Mouse (Mus musculus) midbrain, postnatal 0 days (tissue): ENCODE measurements around the gene Apof. TPM values are rescaled to one million over a fixed set of nuclear protein-coding genes. Genes with fewer than 3 reads are reported as not detected.

ENCODE experiments used
- ATAC-seq: fragments of 200-750 bp; cut with Nextera tagmentation; 2 replicates; pipeline ENCODE4 v1.8.0; 2017; ENCODE audit warnings: moderate number of reproducible peaks, mild to moderate bottlenecking, moderate TSS enrichment, moderate library complexity; ENCODE audit not compliant: low FRiP score
- DNase-seq: peaks from one replicate; pipeline ENCODE4 v3.0.0-alpha.2; 2015; ENCODE audit warnings: low spot score
- H3K27ac ChIP-seq: fragments of 300-500 bp; sonication (generic); 2 replicates; pipeline ENCODE4 v1.5.1; 2014; ENCODE audit warnings: low read depth, mild to moderate bottlenecking, low read length, mixed read lengths
- H3K27me3 ChIP-seq: fragments of 300-500 bp; sonication (generic); 2 replicates; pipeline ENCODE4 v1.6.1; 2014; ENCODE audit warnings: low read length, control low read depth, mixed read lengths; ENCODE audit not compliant: insufficient read depth
- H3K36me3 ChIP-seq: fragments of 300-500 bp; sonication (generic); 2 replicates; pipeline ENCODE4 v1.6.1; 2014; ENCODE audit warnings: low read length, control low read depth, mixed read lengths; ENCODE audit not compliant: insufficient read depth
- H3K4me1 ChIP-seq: fragments of 300-500 bp; sonication (generic); 2 replicates; pipeline ENCODE4 v1.6.1; 2014; ENCODE audit warnings: mild to moderate bottlenecking, control low read depth, antibody characterized with exemption, low read length, mixed read lengths; ENCODE audit not compliant: insufficient read depth
- H3K4me2 ChIP-seq: fragments of 300-500 bp; sonication (generic); 2 replicates; pipeline ENCODE4 v1.6.1; 2014; ENCODE audit warnings: low read depth, mild to moderate bottlenecking, low read length, mixed read lengths; ENCODE audit not compliant: poor library complexity, severe bottlenecking
- H3K4me3 ChIP-seq: fragments of 300-500 bp; sonication (generic); 2 replicates; pipeline ENCODE4 v1.5.1; 2014; ENCODE audit warnings: low read depth, mild to moderate bottlenecking, low read length, moderate library complexity
- H3K9ac ChIP-seq: fragments of 300-500 bp; sonication (generic); replicated peaks from 2 replicates; pipeline ENCODE4 v1.6.1; 2014; ENCODE audit warnings: mild to moderate bottlenecking, low read length, moderate library complexity, mixed read lengths; ENCODE audit not compliant: poor library complexity, severe bottlenecking
- H3K9me3 ChIP-seq: fragments of 300-500 bp; sonication (generic); 2 replicates; pipeline ENCODE4 v1.6.1; 2016; ENCODE audit warnings: low read length, control low read depth
- CTCF ChIP-seq: IDR thresholded peaks from 2 replicates; pipeline ENCODE4 v1.5.1; 2016; ENCODE audit warnings: antibody characterized with exemption, mild to moderate bottlenecking
- WGBS: fragments of 180-500 bp; shearing (Covaris S2); extraction: QIAGEN DNeasy Blood & Tissue Kit; methylation state at CpG from one replicate; pipeline ENCODE4 v1.1.7; 2014; 5-methylcytosine and 5-hydroxymethylcytosine counted together
- polyA plus RNA-seq: library from polyadenylated mRNA; unstranded; fragments of >200 nt; fragmentation: Nextera tagmentation; extraction: Ambion mirVana; gene quantifications from 2 replicates; pipeline ENCODE4 v1.2.1, GENCODE M21; 2015
- total RNA-seq: library from RNA; depleted of rRNA; stranded (reverse); fragments of >200 nt; gene quantifications from 2 replicates; pipeline ENCODE4 v1.2.3, GENCODE M21; 2014

The Apof gene
- total and polyA plus RNA-seq, 2 experiments from 2014 or later, result 0.20 TPM; not detected in 1

DNA sequence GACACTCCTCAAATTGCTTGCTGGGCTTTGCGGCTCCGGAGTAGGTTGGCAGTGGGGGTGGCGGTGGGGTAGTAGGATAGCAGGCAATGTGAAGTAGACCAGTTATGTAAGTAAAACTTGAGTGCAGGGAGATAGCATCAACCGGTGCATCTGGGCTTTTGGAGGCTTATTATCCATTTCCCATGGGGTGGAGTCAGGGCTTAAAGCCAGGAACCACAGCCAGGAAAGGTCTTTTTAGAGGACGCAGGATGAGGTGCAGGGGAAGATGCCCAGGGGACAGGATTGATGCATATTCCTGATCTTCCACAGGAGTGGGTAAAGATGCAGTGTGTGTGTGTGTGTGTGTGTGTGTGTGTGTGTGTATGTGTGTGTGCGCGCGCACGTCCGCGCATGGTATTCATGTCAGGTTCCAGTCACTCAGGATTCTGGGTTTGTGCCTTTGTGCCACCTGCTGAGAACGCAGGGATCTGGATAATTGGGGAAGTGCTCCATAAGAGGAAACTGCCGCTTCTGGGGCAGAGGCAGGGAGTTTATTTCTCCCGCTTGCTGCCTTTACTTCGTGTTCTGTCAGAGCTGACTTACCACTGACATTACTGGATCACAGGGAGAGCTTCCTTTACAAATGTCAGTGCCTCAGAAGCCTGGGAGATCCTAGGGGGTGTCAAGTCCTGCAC, 30.5 kb upstream of the Apof start:
- Histone ChIP-seq H3K9ac (no peak overlapping the region), H3K4me3 (no peak overlapping the region), H3K9me3 (no peaks in the 10 kb centered on the region), H3K27me3 (no peaks in the 10 kb centered on the region), H3K4me1 (no peaks in the 10 kb centered on the region), H3K36me3 (no peaks in the 10 kb centered on the region), H3K4me2 (no peak overlapping the region), H3K27ac (no peak overlapping the region)
- no peak for ATAC-seq
- peak; percentile 3 for DNase-seq
- TF ChIP-seq CTCF, result no peak
- WGBS, result 65% methylated on average over 15 of the region's 15 CpGs

DNA sequence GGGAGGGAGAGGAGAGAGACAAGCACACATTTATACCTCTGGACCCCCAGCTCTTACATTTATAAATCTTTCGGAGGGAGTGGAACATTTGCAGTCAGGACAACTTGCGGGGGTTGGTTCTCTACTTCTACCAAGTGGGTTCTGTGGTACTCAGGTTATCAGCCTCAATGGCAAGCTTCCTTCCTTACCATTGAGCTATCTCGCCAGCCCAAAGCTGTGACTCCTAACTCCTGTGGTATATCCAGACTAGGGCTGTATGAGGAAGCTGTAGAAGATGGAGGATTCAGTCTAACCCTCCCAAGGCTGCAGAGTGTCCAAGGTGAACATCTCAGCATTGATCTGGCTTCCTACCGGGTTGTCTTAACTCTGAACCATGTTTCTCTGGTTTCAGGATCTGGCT, 29.3 kb upstream of the Apof start:
- Histone ChIP-seq H3K4me3 (no peak overlapping the region), H3K9ac (no peak overlapping the region), H3K27ac (no peak overlapping the region), H3K4me2 (no peak overlapping the region), H3K4me1 (no peaks in the 10 kb centered on the region), H3K36me3 (no peaks in the 10 kb centered on the region), H3K9me3 (no peaks in the 10 kb centered on the region), H3K27me3 (no peaks in the 10 kb centered on the region)
- ATAC-seq (no peak), DNase-seq (no peak)
- 96% methylated on average over 4 of the region's 4 CpGs for WGBS
- no peak for TF ChIP-seq CTCF

DNA sequence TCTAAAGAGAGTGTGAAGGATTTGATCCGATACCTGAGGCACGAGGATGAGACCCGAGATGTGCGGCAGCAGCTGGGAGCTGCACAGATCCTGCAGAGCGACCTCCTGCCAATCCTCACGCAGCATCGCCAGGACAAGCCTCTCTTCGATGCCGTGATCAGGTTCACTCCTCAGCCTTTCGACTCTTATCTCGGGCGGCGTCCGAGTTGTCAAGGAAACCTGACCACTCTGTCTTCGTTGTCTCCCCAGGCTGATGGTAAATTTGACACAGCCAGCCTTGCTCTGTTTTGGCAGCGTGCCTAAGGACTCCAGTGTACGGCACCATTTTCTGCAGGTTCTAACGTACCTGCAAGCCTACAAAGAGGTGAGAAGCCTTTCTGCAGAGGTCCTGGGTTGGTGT, 28.3 kb upstream of the Apof start:
- ATAC-seq, result no peak

DNA sequence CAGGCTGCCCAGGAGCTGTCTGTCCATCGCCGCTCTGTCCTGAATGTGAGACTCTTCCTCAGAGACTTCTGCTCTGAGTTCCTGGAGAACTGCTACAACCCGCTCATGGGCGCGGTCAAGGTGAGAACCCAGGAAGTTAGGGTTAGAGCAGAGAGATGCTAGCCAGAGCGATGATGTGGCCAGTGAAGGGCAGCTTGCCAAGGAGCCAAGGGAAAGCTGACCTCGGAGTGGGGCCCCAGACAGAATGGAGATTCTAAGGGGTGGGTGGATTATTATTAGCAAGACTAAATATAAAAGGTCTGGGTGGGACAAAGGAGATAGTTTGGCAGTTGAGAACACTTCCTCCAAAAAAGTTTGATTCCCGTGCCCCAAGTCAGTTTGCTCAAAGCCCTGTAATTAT, 25.2 kb upstream of the Apof start:
- 96% methylated on average over 8 of the region's 8 CpGs for WGBS
- Histone ChIP-seq H3K9me3 (no peaks in the 10 kb centered on the region), H3K36me3 (peaks cover 6% of the 10 kb centered on the region), H3K27me3 (no peaks in the 10 kb centered on the region), H3K4me3 (no peak overlapping the region), H3K4me2 (no peak overlapping the region), H3K4me1 (no peaks in the 10 kb centered on the region), H3K27ac (no peak overlapping the region), H3K9ac (no peak overlapping the region)
- TF ChIP-seq CTCF, result no peak
- ATAC-seq, result no peak
- no peak for DNase-seq

More for the DNA sequence above, 28.3 kb upstream of the Apof start:
- Histone ChIP-seq H3K36me3 (no peaks in the 10 kb centered on the region), H3K27me3 (no peaks in the 10 kb centered on the region), H3K27ac (no peak overlapping the region), H3K9ac (no peak overlapping the region), H3K4me2 (no peak overlapping the region), H3K9me3 (no peaks in the 10 kb centered on the region), H3K4me3 (no peak overlapping the region), H3K4me1 (no peaks in the 10 kb centered on the region)
- no peak for DNase-seq
- WGBS, result 94% methylated on average over 18 of the region's 18 CpGs
- TF ChIP-seq CTCF, result no peak

DNA sequence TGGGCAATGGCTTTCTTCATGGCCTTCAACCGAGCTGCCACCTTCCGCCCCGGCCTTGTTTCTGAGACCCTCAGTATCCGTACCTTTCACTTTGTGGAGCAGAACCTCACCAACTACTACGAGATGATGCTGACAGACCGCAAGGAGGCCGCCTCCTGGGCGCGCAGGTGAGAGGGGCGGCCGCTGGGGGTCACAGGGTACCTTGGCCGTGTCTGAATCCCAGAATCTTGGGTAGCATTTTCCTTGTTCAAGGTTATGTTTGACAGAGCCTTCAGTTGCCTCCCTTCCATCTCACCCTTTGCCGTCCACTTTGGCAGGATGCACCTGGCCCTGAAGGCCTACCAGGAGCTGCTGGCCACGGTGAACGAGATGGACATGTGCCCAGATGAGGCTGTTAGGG, 24.4 kb upstream of the Apof start:
- WGBS, result 96% methylated on average over 15 of the region's 15 CpGs

DNA sequence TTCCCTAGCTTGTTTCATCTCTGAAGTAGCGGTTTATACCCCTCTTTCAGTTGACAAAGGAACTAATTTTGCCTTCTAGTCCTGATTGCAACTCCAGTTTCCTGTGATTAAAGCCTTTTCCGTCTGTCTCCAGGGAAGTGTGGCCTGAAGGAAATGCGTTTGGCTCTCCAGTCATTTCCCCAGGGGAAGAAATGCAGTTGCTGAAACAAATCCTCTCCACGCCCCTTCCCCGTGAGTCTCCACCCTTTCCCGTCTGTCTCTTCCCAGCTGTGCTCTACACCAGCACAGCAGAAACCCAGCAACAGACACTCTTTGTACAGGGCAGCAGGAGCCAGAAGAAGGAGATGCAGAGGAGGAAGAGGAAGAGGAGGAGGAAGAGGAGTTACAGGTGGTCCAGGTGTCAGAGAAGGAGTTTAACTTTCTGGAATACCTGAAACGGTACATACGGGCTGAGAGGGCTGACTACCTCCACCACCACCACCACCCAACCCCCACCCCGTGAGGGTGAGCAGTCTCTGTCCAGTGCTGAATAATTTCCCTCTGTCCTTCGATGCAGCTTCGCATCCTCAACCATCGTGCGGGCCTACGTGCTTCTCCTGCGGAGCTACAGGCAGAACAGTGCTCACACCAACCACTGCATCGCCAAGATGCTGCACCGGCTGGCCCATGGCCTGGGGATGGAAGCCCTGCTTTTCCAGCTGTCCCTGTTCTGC, 21.3 kb upstream of the Apof start:
- no peaks in the 10 kb centered on the region for H3K9me3 ChIP-seq
- no peak for DNase-seq

More for the DNA sequence above, 24.4 kb upstream of the Apof start:
- Histone ChIP-seq H3K4me2 (no peak overlapping the region), H3K27me3 (no peaks in the 10 kb centered on the region), H3K9ac (no peak overlapping the region), H3K4me3 (no peak overlapping the region), H3K27ac (no peak overlapping the region), H3K4me1 (no peaks in the 10 kb centered on the region), H3K9me3 (no peaks in the 10 kb centered on the region), H3K36me3 (peaks cover 8% of the 10 kb centered on the region)
- no peak for TF ChIP-seq CTCF
- ATAC-seq (no peak), DNase-seq (no peak)

More for the DNA sequence above, 21.3 kb upstream of the Apof start:
- Histone ChIP-seq H3K36me3 (peaks cover 34% of the 10 kb centered on the region), H3K4me3 (no peak overlapping the region), H3K27ac (no peak overlapping the region), H3K27me3 (no peaks in the 10 kb centered on the region), H3K4me2 (no peak overlapping the region), H3K4me1 (no peaks in the 10 kb centered on the region), H3K9ac (no peak overlapping the region)
- WGBS, result 79% methylated on average over 17 of the region's 17 CpGs
- TF ChIP-seq CTCF, result no peak
- no peak for ATAC-seq
